Mouse (Mus musculus): ENCODE measurements at regions not wholly inside any gene's neighbourhood (a gene's known extent, or its start where the extent isn't known, plus 50 kb on each side); places are given as distances from the start of the nearest gene placed in this dataset.

- H3K4me2 ChIP-seq (ENCODE audit: low read depth, low read length) = no peak overlapping the region
- H3K4me3 ChIP-seq (ENCODE audit: low read length) = no peak overlapping the region
- 84% methylated on average over 1 of the region's 1 CpGs for WGBS
- no peak overlapping the region for H3K9ac ChIP-seq (ENCODE audit: low read length)
- H3K9me3 ChIP-seq (ENCODE audit: control insufficient read depth, low read length) = no peaks in the 10 kb centered on the region
- ATAC-seq (ENCODE audit: low read depth) = no peak
- no peak overlapping the region for H3K27ac ChIP-seq (ENCODE audit: low read length)
- H3K27me3 ChIP-seq (ENCODE audit: control insufficient read depth, insufficient read depth, low read depth, low read length) = no peaks in the 10 kb centered on the region
- no peaks in the 10 kb centered on the region for H3K4me1 ChIP-seq (replicated peaks; ENCODE audit: control insufficient read depth, insufficient read depth, low read length)
- H3K36me3 ChIP-seq (ENCODE audit: control insufficient read depth, insufficient read depth, low read length) = no peaks in the 10 kb centered on the region
These were observed 107.0 kb upstream of the Nsun6 start for GRCm38 (mm10) chr2:15161831-15162230.

- no peaks in the 10 kb centered on the region for H3K36me3 ChIP-seq (ENCODE audit: control insufficient read depth, insufficient read depth, low read length)
- no peak overlapping the region for H3K27ac ChIP-seq (ENCODE audit: low read length)
- H3K9ac ChIP-seq (ENCODE audit: low read length) = no peak overlapping the region
- H3K4me1 ChIP-seq (replicated peaks; ENCODE audit: control insufficient read depth, insufficient read depth, low read length) = no peaks in the 10 kb centered on the region
- no peaks in the 10 kb centered on the region for H3K9me3 ChIP-seq (ENCODE audit: control insufficient read depth, low read length)
- no peak overlapping the region for H3K4me3 ChIP-seq (ENCODE audit: low read length)
- H3K4me2 ChIP-seq (ENCODE audit: low read depth, low read length) = no peak overlapping the region
- ATAC-seq (ENCODE audit: low read depth) = no peak
- no peaks in the 10 kb centered on the region for H3K27me3 ChIP-seq (ENCODE audit: control insufficient read depth, insufficient read depth, low read depth, low read length)
These were observed 102.8 kb upstream of the Nsun6 start for GRCm38 (mm10) chr2:15157622-15158021.

GRCm38 (mm10) chr2:15150823-15151222 is 96.0 kb upstream of the Nsun6 start:
- no peak for ATAC-seq (ENCODE audit: low read depth)
- H3K4me3 ChIP-seq (ENCODE audit: low read length) = no peak overlapping the region
- WGBS = 83% methylated on average over 1 of the region's 1 CpGs
- H3K9me3 ChIP-seq (ENCODE audit: control insufficient read depth, low read length) = no peaks in the 10 kb centered on the region
- no peak overlapping the region for H3K9ac ChIP-seq (ENCODE audit: low read length)
- H3K27ac ChIP-seq (ENCODE audit: low read length) = no peak overlapping the region
- no peaks in the 10 kb centered on the region for H3K27me3 ChIP-seq (ENCODE audit: control insufficient read depth, insufficient read depth, low read depth, low read length)
- no peaks in the 10 kb centered on the region for H3K36me3 ChIP-seq (ENCODE audit: control insufficient read depth, insufficient read depth, low read length)
- H3K4me2 ChIP-seq (ENCODE audit: low read depth, low read length) = no peak overlapping the region
- H3K4me1 ChIP-seq (replicated peaks; ENCODE audit: control insufficient read depth, insufficient read depth, low read length) = no peaks in the 10 kb centered on the region

GRCm38 (mm10) chr2:15148381-15148780 is 93.5 kb upstream of the Nsun6 start:
- Histone ChIP-seq H3K9me3 (ENCODE audit: control insufficient read depth, low read length) (no peaks in the 10 kb centered on the region), H3K27ac (ENCODE audit: low read length) (no peak overlapping the region), H3K4me2 (ENCODE audit: low read depth, low read length) (no peak overlapping the region), H3K36me3 (ENCODE audit: control insufficient read depth, insufficient read depth, low read length) (no peaks in the 10 kb centered on the region), H3K4me1 (replicated peaks; ENCODE audit: control insufficient read depth, insufficient read depth, low read length) (no peaks in the 10 kb centered on the region), H3K4me3 (ENCODE audit: low read length) (no peak overlapping the region), H3K9ac (ENCODE audit: low read length) (no peak overlapping the region), H3K27me3 (ENCODE audit: control insufficient read depth, insufficient read depth, low read depth, low read length) (no peaks in the 10 kb centered on the region)
- 45% methylated on average over 1 of the region's 1 CpGs for WGBS
- ATAC-seq (ENCODE audit: low read depth) = no peak

GRCm38 (mm10) chr2:15146986-15147385 is 92.1 kb upstream of the Nsun6 start:
- Histone ChIP-seq H3K9me3 (ENCODE audit: control insufficient read depth, low read length) (no peaks in the 10 kb centered on the region), H3K27me3 (ENCODE audit: control insufficient read depth, insufficient read depth, low read depth, low read length) (no peaks in the 10 kb centered on the region), H3K4me3 (ENCODE audit: low read length) (no peak overlapping the region), H3K4me1 (replicated peaks; ENCODE audit: control insufficient read depth, insufficient read depth, low read length) (no peaks in the 10 kb centered on the region), H3K27ac (ENCODE audit: low read length) (no peak overlapping the region), H3K9ac (ENCODE audit: low read length) (no peak overlapping the region), H3K36me3 (ENCODE audit: control insufficient read depth, insufficient read depth, low read length) (no peaks in the 10 kb centered on the region), H3K4me2 (ENCODE audit: low read depth, low read length) (no peak overlapping the region)
- no peak for ATAC-seq (ENCODE audit: low read depth)

- Histone ChIP-seq H3K4me3 (ENCODE audit: low read length) (no peak overlapping the region), H3K9me3 (ENCODE audit: control insufficient read depth, low read length) (no peaks in the 10 kb centered on the region), H3K4me1 (replicated peaks; ENCODE audit: control insufficient read depth, insufficient read depth, low read length) (no peaks in the 10 kb centered on the region), H3K9ac (ENCODE audit: low read length) (no peak overlapping the region), H3K27ac (ENCODE audit: low read length) (no peak overlapping the region), H3K27me3 (ENCODE audit: control insufficient read depth, insufficient read depth, low read depth, low read length) (no peaks in the 10 kb centered on the region), H3K4me2 (ENCODE audit: low read depth, low read length) (no peak overlapping the region), H3K36me3 (ENCODE audit: control insufficient read depth, insufficient read depth, low read length) (no peaks in the 10 kb centered on the region)
- ATAC-seq (ENCODE audit: low read depth) = no peak
- WGBS = 43% methylated on average over 1 of the region's 1 CpGs
These were observed 91.5 kb upstream of the Nsun6 start for GRCm38 (mm10) chr2:15146414-15146813.

- Histone ChIP-seq H3K4me2 (ENCODE audit: low read depth, low read length) (no peak overlapping the region), H3K4me3 (ENCODE audit: low read length) (no peak overlapping the region), H3K4me1 (replicated peaks; ENCODE audit: control insufficient read depth, insufficient read depth, low read length) (no peaks in the 10 kb centered on the region), H3K27me3 (ENCODE audit: control insufficient read depth, insufficient read depth, low read depth, low read length) (no peaks in the 10 kb centered on the region), H3K27ac (ENCODE audit: low read length) (no peak overlapping the region), H3K9me3 (ENCODE audit: control insufficient read depth, low read length) (no peaks in the 10 kb centered on the region), H3K9ac (ENCODE audit: low read length) (no peak overlapping the region), H3K36me3 (ENCODE audit: control insufficient read depth, insufficient read depth, low read length) (no peaks in the 10 kb centered on the region)
- ATAC-seq (ENCODE audit: low read depth) = no peak
- 95% methylated on average over 2 of the region's 2 CpGs for WGBS
These were observed 89.9 kb upstream of the Nsun6 start for GRCm38 (mm10) chr2:15144781-15145180.

GRCm38 (mm10) chr2:15139877-15140276 is 85.0 kb upstream of the Nsun6 start:
- no peaks in the 10 kb centered on the region for H3K27me3 ChIP-seq (ENCODE audit: control insufficient read depth, insufficient read depth, low read depth, low read length)
- 80% methylated on average over 2 of the region's 2 CpGs for WGBS
- no peak overlapping the region for H3K9ac ChIP-seq (ENCODE audit: low read length)
- no peak overlapping the region for H3K4me2 ChIP-seq (ENCODE audit: low read depth, low read length)
- H3K4me3 ChIP-seq (ENCODE audit: low read length) = no peak overlapping the region
- ATAC-seq (ENCODE audit: low read depth) = no peak
- no peaks in the 10 kb centered on the region for H3K4me1 ChIP-seq (replicated peaks; ENCODE audit: control insufficient read depth, insufficient read depth, low read length)
- no peak overlapping the region for H3K27ac ChIP-seq (ENCODE audit: low read length)
- H3K9me3 ChIP-seq (ENCODE audit: control insufficient read depth, low read length) = no peaks in the 10 kb centered on the region
- no peaks in the 10 kb centered on the region for H3K36me3 ChIP-seq (ENCODE audit: control insufficient read depth, insufficient read depth, low read length)

Measured in lung, embryonic 16.5 days (tissue).